Mouse (Mus musculus) lung, postnatal 0 days (tissue): ENCODE measurements at regions not wholly inside any gene's neighbourhood (a gene's known extent, or its start where the extent isn't known, plus 50 kb on each side); places are given as distances from the start of the nearest gene placed in this dataset.
A peak's percentile ranks its signal among the peaks of the same experiment; 100 is the strongest.

ENCODE experiments used
- ATAC-seq: fragments of 200-750 bp; cut with Nextera tagmentation; 2 replicates; pipeline ENCODE4 v1.8.0; 2017; ENCODE audit warnings: moderate library complexity
- DNase-seq: peaks from one replicate; pipeline ENCODE4 v3.0.0-alpha.2; 2016; ENCODE audit warnings: low spot score
- H3K27ac ChIP-seq: fragments of 300-500 bp; sonication (generic); 2 replicates; pipeline ENCODE4 v1.5.1; 2014; ENCODE audit warnings: antibody characterized with exemption, mild to moderate bottlenecking, low read length, mixed read lengths
- H3K27me3 ChIP-seq: fragments of 300-500 bp; sonication (generic); replicated peaks from 2 replicates; pipeline ENCODE4 v1.6.1; 2014; ENCODE audit warnings: low read length, mixed read lengths; ENCODE audit not compliant: insufficient read depth
- H3K36me3 ChIP-seq: fragments of 300-500 bp; sonication (generic); 2 replicates; pipeline ENCODE4 v1.6.1; 2014; ENCODE audit warnings: low read length, mixed read lengths; ENCODE audit not compliant: insufficient read depth
- H3K4me1 ChIP-seq: fragments of 300-500 bp; sonication (generic); 2 replicates; pipeline ENCODE4 v1.6.1; 2014; ENCODE audit warnings: antibody characterized with exemption, low read depth, low read length, mixed read lengths; ENCODE audit not compliant: insufficient read depth
- H3K4me2 ChIP-seq: fragments of 300-500 bp; sonication (generic); replicated peaks from 2 replicates; pipeline ENCODE4 v1.6.1; 2014; ENCODE audit warnings: low read depth, mild to moderate bottlenecking, low read length, moderate library complexity, mixed read lengths
- H3K4me3 ChIP-seq: fragments of 300-500 bp; sonication (generic); 2 replicates; pipeline ENCODE4 v1.5.1; 2014; ENCODE audit warnings: low read depth, low read length
- H3K9ac ChIP-seq: fragments of 300-500 bp; sonication (generic); replicated peaks from 2 replicates; pipeline ENCODE4 v1.6.1; 2014; ENCODE audit warnings: low read depth, mild to moderate bottlenecking
- H3K9me3 ChIP-seq: fragments of 300-500 bp; sonication (generic); 2 replicates; pipeline ENCODE4 v1.6.1; 2016; ENCODE audit warnings: low read length, mixed read lengths
- CTCF ChIP-seq: IDR thresholded peaks from 2 replicates; pipeline ENCODE4 v1.5.1; 2016; ENCODE audit warnings: antibody characterized with exemption, mild to moderate bottlenecking
- EP300 ChIP-seq: IDR thresholded peaks from 2 replicates; pipeline ENCODE4 v1.6.1; 2016; ENCODE audit warnings: antibody characterized with exemption, mild to moderate bottlenecking, control low read depth
- WGBS: fragments of 180-500 bp; shearing (Covaris S2); extraction: QIAGEN DNeasy Blood & Tissue Kit; methylation state at CpG from one replicate; pipeline ENCODE4 v1.1.7; 2014; 5-methylcytosine and 5-hydroxymethylcytosine counted together

DNA sequence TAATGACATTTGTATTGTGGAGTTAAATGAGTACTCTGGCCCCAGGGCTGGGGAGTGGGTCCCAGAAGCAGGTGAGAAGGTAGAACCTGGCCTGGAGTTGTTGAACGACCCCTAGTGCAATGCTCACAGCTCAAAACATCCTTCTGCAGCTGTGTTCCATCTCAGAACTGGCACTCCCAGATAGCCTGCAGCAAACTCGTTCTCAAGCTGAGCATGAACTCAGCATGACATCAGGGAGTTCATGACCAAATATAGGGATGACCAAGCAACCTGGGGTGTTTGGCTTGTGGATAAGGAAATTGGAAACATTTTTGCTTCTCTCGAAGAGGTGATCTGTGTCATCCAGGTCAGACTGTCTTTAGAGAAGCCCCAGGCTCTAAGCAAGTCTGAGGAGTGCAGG, 126.4 kb upstream of the Jun start:
- Histone ChIP-seq H3K4me1 (no peaks in the 10 kb centered on the region), H3K27me3 (no peaks in the 10 kb centered on the region), H3K9ac (no peak overlapping the region), H3K4me3 (no peak overlapping the region), H3K9me3 (no peaks in the 10 kb centered on the region), H3K4me2 (no peak overlapping the region), H3K27ac (no peak overlapping the region), H3K36me3 (no peaks in the 10 kb centered on the region)
- 43% methylated on average over 3 of the region's 3 CpGs for WGBS
- TF ChIP-seq EP300 (no peak), CTCF (no peak)
- no peak for DNase-seq
- no peak for ATAC-seq

DNA sequence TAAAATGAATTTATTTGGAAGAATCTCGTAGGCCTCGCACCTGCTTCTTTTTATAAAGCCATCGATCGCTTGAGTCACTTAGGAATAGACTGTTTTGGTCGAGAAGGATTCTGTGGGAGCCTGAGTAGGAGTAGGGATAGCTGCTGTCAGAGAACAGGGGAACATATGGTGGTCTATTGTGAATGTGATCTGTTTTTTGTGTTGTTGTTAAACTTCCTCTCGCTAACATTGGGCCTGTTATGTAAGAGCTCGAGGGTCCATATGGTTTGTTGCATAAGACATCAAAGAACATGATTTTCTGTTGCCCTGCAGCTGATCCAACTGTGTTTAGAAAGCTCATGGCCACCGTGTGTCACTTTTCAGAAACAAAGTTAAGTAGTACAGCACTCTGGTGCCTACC, 126.9 kb upstream of the Jun start:
- Histone ChIP-seq H3K4me2 (no peak overlapping the region), H3K4me3 (no peak overlapping the region), H3K9me3 (no peaks in the 10 kb centered on the region), H3K9ac (no peak overlapping the region), H3K27ac (no peak overlapping the region), H3K27me3 (no peaks in the 10 kb centered on the region), H3K36me3 (no peaks in the 10 kb centered on the region), H3K4me1 (no peaks in the 10 kb centered on the region)
- DNase-seq = no peak
- 81% methylated on average over 8 of the region's 8 CpGs for WGBS
- TF ChIP-seq CTCF = no peak
- TF ChIP-seq EP300 = no peak
- no peak; the same call in 1 of the 2 replicates for ATAC-seq

DNA sequence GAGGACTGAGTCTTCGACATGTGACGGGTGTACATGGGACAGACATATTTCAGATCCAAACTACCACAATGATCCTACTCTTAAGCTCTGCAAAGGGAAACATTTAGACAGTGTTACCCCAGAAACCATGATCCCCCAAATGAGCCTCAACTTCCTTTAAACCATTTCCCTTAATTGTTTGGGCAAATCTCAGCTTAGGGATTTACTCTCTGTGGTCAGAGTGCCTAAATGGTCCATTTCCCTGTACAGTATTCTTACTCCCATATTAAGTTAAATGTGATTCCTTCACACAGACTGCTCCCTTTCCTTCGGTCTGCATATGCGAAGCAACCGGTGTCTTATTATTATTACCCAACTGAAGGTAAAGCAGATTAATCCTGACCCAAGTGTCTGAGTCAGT, 128.4 kb upstream of the Jun start:
- H3K9ac ChIP-seq = no peak overlapping the region
- no peak overlapping the region for H3K4me3 ChIP-seq
- WGBS = 93% methylated on average over 5 of the region's 5 CpGs
- no peak overlapping the region for H3K27ac ChIP-seq
- no peak overlapping the region for H3K4me2 ChIP-seq
- H3K9me3 ChIP-seq = no peaks in the 10 kb centered on the region
- H3K4me1 ChIP-seq = no peaks in the 10 kb centered on the region; the same call in 1 of the 2 replicates
- no peak for ATAC-seq
- no peaks in the 10 kb centered on the region for H3K27me3 ChIP-seq
- H3K36me3 ChIP-seq = no peaks in the 10 kb centered on the region
- TF ChIP-seq CTCF = no peak
- TF ChIP-seq EP300 = no peak
- no peak for DNase-seq

DNA sequence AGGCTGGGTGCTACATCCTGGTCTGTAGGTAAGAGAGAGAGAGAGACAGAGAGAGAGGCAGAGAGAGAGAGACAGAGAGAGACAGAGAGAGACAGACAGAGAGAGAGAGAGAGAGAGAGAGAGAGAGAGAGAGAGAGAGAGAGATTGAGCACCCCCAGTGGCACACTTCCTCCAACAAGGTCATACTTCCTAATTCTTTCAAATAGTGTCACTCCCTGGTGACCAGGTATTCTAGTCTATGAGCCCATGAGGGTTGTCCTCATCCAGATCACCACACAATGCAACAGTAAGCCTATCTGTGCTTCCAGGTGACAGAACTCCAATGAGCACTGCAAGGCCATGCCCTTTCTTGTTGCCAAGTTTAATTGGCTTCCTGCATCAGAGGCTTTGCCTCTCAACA, 129.0 kb upstream of the Jun start:
- ATAC-seq (no peak), DNase-seq (no peak)
- Histone ChIP-seq H3K4me2 (no peak overlapping the region), H3K9me3 (no peaks in the 10 kb centered on the region), H3K27ac (no peak overlapping the region), H3K4me1 (no peaks in the 10 kb centered on the region; the same call in 1 of the 2 replicates), H3K9ac (no peak overlapping the region), H3K36me3 (no peaks in the 10 kb centered on the region), H3K4me3 (no peak overlapping the region), H3K27me3 (no peaks in the 10 kb centered on the region)
- TF ChIP-seq CTCF = no peak
- no peak for TF ChIP-seq EP300

- no peak for TF ChIP-seq CTCF
- no peak for TF ChIP-seq EP300
- Histone ChIP-seq H3K4me3 (no peak overlapping the region), H3K9ac (no peak overlapping the region), H3K4me1 (no peaks in the 10 kb centered on the region; the same call in 1 of the 2 replicates), H3K27ac (no peak overlapping the region), H3K4me2 (no peak overlapping the region), H3K36me3 (no peaks in the 10 kb centered on the region), H3K27me3 (no peaks in the 10 kb centered on the region), H3K9me3 (no peaks in the 10 kb centered on the region)
- DNase-seq (no peak), ATAC-seq (peak; percentile 35; the same call in 1 of the 2 replicates)
- WGBS = 44% methylated on average over 4 of the region's 4 CpGs
Measured at GRCm38 (mm10) chr4:95184180-95184579, 132.2 kb upstream of the Jun start.

- Histone ChIP-seq H3K27ac (no peak overlapping the region), H3K4me3 (no peak overlapping the region), H3K4me1 (no peaks in the 10 kb centered on the region; the same call in 1 of the 2 replicates), H3K9ac (no peak overlapping the region), H3K9me3 (no peaks in the 10 kb centered on the region), H3K27me3 (no peaks in the 10 kb centered on the region), H3K4me2 (no peak overlapping the region), H3K36me3 (no peaks in the 10 kb centered on the region)
- DNase-seq (peak; percentile 25), ATAC-seq (peak; percentile 25; the same call in 1 of the 2 replicates)
- 50% methylated on average over 14 of the region's 14 CpGs for WGBS
- TF ChIP-seq CTCF (no peak), EP300 (no peak)
Measured at GRCm38 (mm10) chr4:95185113-95185915, 133.3 kb upstream of the Jun start.

GRCm38 (mm10) chr4:95185916-95186200, 133.8 kb upstream of the Jun start:
- Histone ChIP-seq H3K36me3 (no peaks in the 10 kb centered on the region), H3K27ac (no peak overlapping the region), H3K27me3 (no peaks in the 10 kb centered on the region), H3K9ac (no peak overlapping the region), H3K4me2 (no peak overlapping the region), H3K9me3 (no peaks in the 10 kb centered on the region), H3K4me1 (no peaks in the 10 kb centered on the region; the same call in 1 of the 2 replicates), H3K4me3 (no peak overlapping the region)
- no peak for ATAC-seq
- WGBS = 68% methylated on average over 3 of the region's 3 CpGs
- TF ChIP-seq EP300 = no peak
- no peak for TF ChIP-seq CTCF
- DNase-seq = no peak
